Mouse (Mus musculus): ENCODE data around the gene Trhr2. TPM values are rescaled to one million over a fixed set of nuclear protein-coding genes. Genes with fewer than 3 reads are reported as not detected.

The Trhr2 gene
- polyA plus RNA-seq, 1 experiment from 2014 or later, result 0.32 TPM

GRCm38 (mm10) chr8:122375320-122375719 is 14.8 kb upstream of the Trhr2 start:
- WGBS, result 89% methylated on average over 7 of the region's 7 CpGs
- Histone ChIP-seq H3K4me3 (no peak overlapping the region), H3K9ac (no peak overlapping the region), H3K4me1 (peaks cover 19% of the 10 kb centered on the region), H3K4me2 (replicated peaks) (peak overlapping the region; percentile 83; the same call in 1 of the 2 replicates), H3K27me3 (no peaks in the 10 kb centered on the region), H3K9me3 (no peaks in the 10 kb centered on the region), H3K27ac (no peak overlapping the region), H3K36me3 (peaks cover 11% of the 10 kb centered on the region; the same call in 1 of the 2 replicates)
- no peak for ATAC-seq (ENCODE audit: insufficient number of reproducible peaks, insufficient read depth, low FRiP score, low TSS enrichment)

DNA sequence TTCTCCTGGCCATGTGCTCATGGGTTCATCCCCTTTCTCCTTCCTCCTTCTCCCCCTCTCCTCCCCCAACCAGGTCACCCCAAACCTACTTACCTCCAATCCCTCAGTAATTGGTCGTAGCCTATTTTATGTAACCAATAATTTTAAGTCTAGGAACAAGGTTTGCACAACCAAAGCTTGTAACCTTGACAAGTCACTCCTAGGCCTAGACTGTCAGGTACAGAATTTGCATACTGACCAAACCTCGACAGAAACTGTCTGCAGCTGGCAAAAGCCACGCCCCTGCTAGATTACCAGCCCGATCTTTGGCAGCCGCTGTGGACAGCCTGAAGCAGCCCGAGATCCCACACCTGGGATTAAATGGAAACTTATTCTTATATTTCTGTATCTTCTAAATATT is 11.2 kb upstream of the Trhr2 start:
- H3K27ac ChIP-seq, result no peak overlapping the region
- 77% methylated on average over 6 of the region's 6 CpGs for WGBS

DNA sequence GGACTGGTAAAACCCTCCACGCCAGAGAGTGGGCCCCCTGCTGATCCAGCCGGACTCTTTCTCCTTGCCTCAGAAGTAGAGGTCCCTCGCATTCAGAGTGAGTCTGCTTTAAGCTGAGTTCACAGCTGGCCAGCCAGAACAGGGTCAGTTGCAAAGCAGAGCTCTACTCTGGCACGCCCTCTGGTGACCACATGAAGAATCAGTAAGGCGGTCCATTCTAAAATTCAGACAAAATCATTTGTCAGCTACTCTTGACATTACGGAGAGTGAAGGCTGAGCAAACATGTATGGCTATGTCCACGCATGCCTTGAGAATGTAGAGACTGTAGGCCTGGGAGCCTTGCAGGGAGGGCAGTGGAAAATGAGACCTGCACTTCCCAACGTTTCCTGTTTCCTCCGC is 9.1 kb upstream of the Trhr2 start:
- no peaks in the 10 kb centered on the region for H3K27me3 ChIP-seq
- no peak overlapping the region for H3K4me3 ChIP-seq
- H3K36me3 ChIP-seq, result no peaks in the 10 kb centered on the region
- no peaks in the 10 kb centered on the region for H3K9me3 ChIP-seq
- no peak overlapping the region for H3K9ac ChIP-seq
- 10% methylated on average over 9 of the region's 9 CpGs for WGBS
- H3K4me1 ChIP-seq, result no peaks in the 10 kb centered on the region
- 0 out of 2 replicates have a peak, but pooled peaks have one; percentile 66 for ATAC-seq (ENCODE audit: insufficient number of reproducible peaks, insufficient read depth, low FRiP score, low TSS enrichment)
- H3K27ac ChIP-seq, result no peak overlapping the region
- no peak overlapping the region for H3K4me2 ChIP-seq (replicated peaks)

More for the DNA sequence above, 11.2 kb upstream of the Trhr2 start:
- peaks cover 5% of the 10 kb centered on the region; the same call in 1 of the 2 replicates for H3K4me1 ChIP-seq
- no peak overlapping the region for H3K4me3 ChIP-seq
- no peaks in the 10 kb centered on the region for H3K27me3 ChIP-seq
- no peaks in the 10 kb centered on the region for H3K36me3 ChIP-seq
- H3K9me3 ChIP-seq, result no peaks in the 10 kb centered on the region
- no peak overlapping the region for H3K9ac ChIP-seq
- H3K4me2 ChIP-seq (replicated peaks), result no peak overlapping the region
- no peak for ATAC-seq (ENCODE audit: insufficient number of reproducible peaks, insufficient read depth, low FRiP score, low TSS enrichment)

DNA sequence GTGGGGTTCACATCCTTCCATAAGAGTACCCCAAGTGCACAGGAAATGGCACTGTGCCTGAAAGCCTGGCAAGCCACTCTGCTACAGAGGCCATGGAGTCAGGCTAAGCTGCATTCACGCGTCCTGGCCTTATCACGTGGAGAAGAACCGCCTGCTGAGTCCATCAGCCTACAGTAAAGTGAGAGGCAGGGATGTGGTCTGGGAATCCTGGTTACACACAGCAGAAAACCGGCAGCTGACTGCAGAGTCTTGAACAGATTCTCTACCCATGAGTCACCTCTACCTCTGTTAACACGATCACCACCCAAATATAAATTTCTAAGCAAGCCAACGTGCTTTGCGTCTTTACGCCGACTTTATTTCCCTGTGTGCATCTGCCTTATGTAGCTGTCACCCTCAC is 7.9 kb upstream of the Trhr2 start:
- H3K4me1 ChIP-seq, result no peaks in the 10 kb centered on the region
- 70% methylated on average over 10 of the region's 10 CpGs for WGBS
- H3K4me2 ChIP-seq (replicated peaks), result no peak overlapping the region
- no peak overlapping the region for H3K27ac ChIP-seq
- no peak overlapping the region for H3K9ac ChIP-seq
- H3K27me3 ChIP-seq, result no peaks in the 10 kb centered on the region
- no peaks in the 10 kb centered on the region for H3K9me3 ChIP-seq
- H3K4me3 ChIP-seq, result no peak overlapping the region
- H3K36me3 ChIP-seq, result no peaks in the 10 kb centered on the region
- ATAC-seq (ENCODE audit: insufficient number of reproducible peaks, insufficient read depth, low FRiP score, low TSS enrichment), result no peak

- 29% methylated on average over 8 of the region's 8 CpGs for WGBS
Observed at GRCm38 (mm10) chr8:122362967-122363366, 2.4 kb upstream of the Trhr2 start.

GRCm38 (mm10) chr8:122362271-122362670 is 1.7 kb upstream of the Trhr2 start:
- Histone ChIP-seq H3K36me3 (no peaks in the 10 kb centered on the region), H3K4me1 (peaks cover 11% of the 10 kb centered on the region; the same call in 1 of the 2 replicates), H3K27ac (0 out of 2 replicates have a peak overlapping the region, but pooled peaks have one; percentile 25), H3K27me3 (peaks cover 7% of the 10 kb centered on the region), H3K9ac (peak overlapping the region; percentile 2; the same call in 1 of the 2 replicates), H3K4me3 (0 out of 2 replicates have a peak overlapping the region, but pooled peaks have one; percentile 0), H3K4me2 (replicated peaks) (no peak overlapping the region), H3K9me3 (no peaks in the 10 kb centered on the region)
- 0 out of 2 replicates have a peak, but pooled peaks have one; percentile 29 for ATAC-seq (ENCODE audit: insufficient number of reproducible peaks, insufficient read depth, low FRiP score, low TSS enrichment)
- 32% methylated on average over 5 of the region's 5 CpGs for WGBS

More at GRCm38 (mm10) chr8:122362967-122363366, 2.4 kb upstream of the Trhr2 start:
- Histone ChIP-seq H3K36me3 (no peaks in the 10 kb centered on the region), H3K4me2 (replicated peaks) (no peak overlapping the region), H3K9me3 (no peaks in the 10 kb centered on the region), H3K9ac (no peak overlapping the region), H3K27ac (no peak overlapping the region), H3K4me3 (no peak overlapping the region), H3K4me1 (peaks cover 11% of the 10 kb centered on the region; the same call in 1 of the 2 replicates), H3K27me3 (peaks cover 5% of the 10 kb centered on the region)
- ATAC-seq (ENCODE audit: insufficient number of reproducible peaks, insufficient read depth, low FRiP score, low TSS enrichment), result 0 out of 2 replicates have a peak, but pooled peaks have one; percentile 17

DNA sequence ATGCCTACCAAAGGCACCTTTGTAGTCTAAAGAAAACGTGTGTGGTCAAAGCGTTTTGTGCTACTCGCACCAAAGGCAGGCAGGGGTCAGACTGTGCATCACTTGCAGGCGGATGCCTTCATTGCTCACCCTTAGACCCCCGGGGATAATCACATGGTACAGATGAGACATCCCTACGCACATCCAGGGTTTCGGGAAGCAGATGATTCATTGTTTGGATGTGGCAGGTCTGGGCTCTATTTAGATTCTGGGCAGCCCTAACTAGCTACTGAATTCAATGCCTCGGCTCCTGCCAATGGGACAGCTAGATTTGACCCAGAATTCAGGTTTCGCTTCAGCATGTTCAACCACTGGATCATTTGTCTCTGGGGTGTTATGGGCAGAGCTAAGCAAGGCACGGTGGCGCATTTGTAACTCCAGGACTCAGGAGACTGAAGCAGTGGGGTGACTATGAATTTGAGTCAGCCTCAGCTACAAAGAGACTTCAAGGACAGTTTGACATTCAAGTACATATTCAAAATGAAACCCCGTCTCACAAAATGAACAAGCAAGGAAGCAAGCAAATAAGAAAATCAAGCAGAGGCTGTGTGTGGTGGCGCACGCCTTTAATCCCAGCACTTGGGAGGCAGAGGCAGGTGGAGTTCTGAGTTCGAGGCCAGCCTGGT is 1.3 kb downstream of the Trhr2 start:
- H3K4me1 ChIP-seq, result peaks cover 11% of the 10 kb centered on the region; the same call in 1 of the 2 replicates
- H3K27ac ChIP-seq, result no peak overlapping the region
- H3K27me3 ChIP-seq, result peaks cover 12% of the 10 kb centered on the region
- H3K9ac ChIP-seq, result no peak overlapping the region
- H3K4me2 ChIP-seq (replicated peaks), result no peak overlapping the region
- no peak for ATAC-seq (ENCODE audit: insufficient number of reproducible peaks, insufficient read depth, low FRiP score, low TSS enrichment)
- 80% methylated on average over 15 of the region's 15 CpGs for WGBS
- no peaks in the 10 kb centered on the region for H3K9me3 ChIP-seq
- H3K36me3 ChIP-seq, result no peaks in the 10 kb centered on the region
- no peak overlapping the region for H3K4me3 ChIP-seq

- H3K4me3 ChIP-seq, result no peak overlapping the region
- ATAC-seq (ENCODE audit: insufficient number of reproducible peaks, insufficient read depth, low FRiP score, low TSS enrichment), result no peak
- H3K36me3 ChIP-seq, result no peaks in the 10 kb centered on the region
- no peak overlapping the region for H3K9ac ChIP-seq
- no peak overlapping the region for H3K27ac ChIP-seq
- H3K4me2 ChIP-seq (replicated peaks), result no peak overlapping the region
- peaks cover 8% of the 10 kb centered on the region; the same call in 1 of the 2 replicates for H3K4me1 ChIP-seq
- no peaks in the 10 kb centered on the region for H3K9me3 ChIP-seq
- WGBS, result 81% methylated on average over 5 of the region's 5 CpGs
- peaks cover 12% of the 10 kb centered on the region for H3K27me3 ChIP-seq
Observed at GRCm38 (mm10) chr8:122357641-122358040, 2.9 kb downstream of the Trhr2 start.

DNA sequence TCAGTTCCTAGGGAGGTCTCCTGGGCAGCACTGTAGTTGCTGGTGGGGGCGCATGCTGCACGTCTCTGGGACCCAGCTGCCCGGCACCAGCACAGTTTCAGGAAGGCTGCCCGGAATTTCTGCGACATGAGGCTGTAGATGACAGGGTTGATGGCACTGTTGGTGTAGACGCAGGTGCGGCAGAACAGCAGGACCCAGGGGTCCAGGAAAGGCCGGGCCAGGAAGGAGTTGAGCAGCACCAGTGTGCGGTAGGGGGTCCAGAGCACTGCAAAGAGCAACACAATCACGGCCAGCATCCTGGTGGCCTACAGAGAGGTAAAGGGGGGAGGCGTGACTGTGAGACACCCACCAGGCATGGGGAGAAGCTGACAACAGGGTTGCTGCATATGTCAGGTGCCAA is 3.3 kb downstream of the Trhr2 start:
- Histone ChIP-seq H3K9me3 (no peaks in the 10 kb centered on the region), H3K4me1 (peaks cover 3% of the 10 kb centered on the region; the same call in 1 of the 2 replicates), H3K27me3 (peaks cover 10% of the 10 kb centered on the region), H3K27ac (no peak overlapping the region), H3K4me2 (replicated peaks) (no peak overlapping the region), H3K36me3 (no peaks in the 10 kb centered on the region), H3K9ac (no peak overlapping the region), H3K4me3 (no peak overlapping the region)
- ATAC-seq (ENCODE audit: insufficient number of reproducible peaks, insufficient read depth, low FRiP score, low TSS enrichment), result no peak
- WGBS, result 62% methylated on average over 11 of the region's 11 CpGs

DNA sequence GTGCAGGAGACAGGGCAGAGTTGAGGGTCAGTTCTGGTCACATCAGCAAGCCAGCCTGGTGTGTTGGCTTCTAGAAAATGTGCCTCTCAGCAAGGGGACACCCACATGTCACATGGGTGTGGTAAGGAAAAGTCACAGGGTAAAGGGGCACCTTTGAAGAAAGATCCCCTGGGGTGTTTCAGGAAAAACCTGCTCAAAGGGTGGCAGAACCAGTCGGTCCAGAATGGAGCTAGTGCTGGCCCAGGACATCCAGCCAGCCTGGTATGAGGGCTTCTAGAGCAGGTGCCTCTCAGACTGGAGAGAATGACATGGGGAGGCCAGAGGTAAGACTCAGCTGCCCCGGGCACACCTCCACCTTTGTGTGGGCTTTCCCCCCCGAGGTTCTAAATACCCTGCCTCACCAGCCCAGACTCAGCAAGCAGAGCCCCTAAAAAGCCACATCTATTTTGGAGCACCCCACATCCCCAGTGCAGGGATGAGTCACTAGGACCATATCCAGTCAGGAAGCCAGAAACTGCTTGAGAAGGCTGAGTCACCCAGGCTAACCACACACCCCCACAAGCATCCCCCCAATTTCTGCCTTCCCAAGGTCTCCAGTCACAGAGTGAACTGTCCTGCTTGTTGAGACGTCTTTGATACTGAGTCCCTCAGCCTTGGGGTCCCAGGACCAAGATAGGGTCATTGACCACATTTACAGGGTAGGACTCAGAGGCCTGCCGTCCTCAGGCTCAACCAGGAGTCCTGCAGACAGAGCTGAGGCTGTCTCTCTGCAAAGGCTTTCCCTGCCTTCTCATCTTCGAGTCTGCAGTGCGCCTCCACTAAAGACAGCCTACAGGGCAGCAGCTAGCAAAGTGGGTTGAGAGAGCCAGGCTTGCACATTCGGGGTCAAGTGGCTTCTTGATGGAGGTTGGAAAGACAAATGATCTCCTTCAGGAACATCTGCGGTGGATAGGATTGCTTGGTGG is 4.6 kb downstream of the Trhr2 start:
- ATAC-seq (ENCODE audit: insufficient number of reproducible peaks, insufficient read depth, low FRiP score, low TSS enrichment), result no peak
- no peak overlapping the region for H3K4me2 ChIP-seq (replicated peaks)
- no peak overlapping the region for H3K27ac ChIP-seq
- no peak overlapping the region for H3K4me3 ChIP-seq
- 0 out of 2 replicates have a peak, but pooled peaks cover 6% of the 10 kb centered on the region for H3K27me3 ChIP-seq
- no peaks in the 10 kb centered on the region for H3K36me3 ChIP-seq
- H3K4me1 ChIP-seq, result no peaks in the 10 kb centered on the region
- WGBS, result 63% methylated on average over 9 of the region's 9 CpGs
- no peak overlapping the region for H3K9ac ChIP-seq
- H3K9me3 ChIP-seq, result no peaks in the 10 kb centered on the region

DNA sequence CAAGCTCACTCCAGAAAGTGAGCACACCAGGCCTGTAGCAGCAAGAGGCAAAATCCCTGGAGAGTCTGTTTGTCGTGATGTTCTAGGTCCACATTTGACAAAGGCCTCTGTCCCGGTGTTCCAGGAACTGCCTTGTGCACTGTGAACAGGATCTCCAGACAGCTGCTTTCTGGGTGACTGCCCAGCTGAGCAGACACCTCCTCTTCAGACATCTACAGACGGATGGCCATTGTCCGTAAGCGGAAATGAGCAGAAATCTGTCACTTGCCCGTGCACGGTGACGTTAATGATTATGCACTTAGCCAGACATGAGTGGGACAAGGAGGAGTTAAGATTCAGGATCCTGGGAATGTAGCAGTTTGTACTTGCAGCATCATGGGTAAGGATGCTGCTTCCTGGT is 6.4 kb downstream of the Trhr2 start:
- Histone ChIP-seq H3K27ac (no peak overlapping the region), H3K9me3 (no peaks in the 10 kb centered on the region), H3K4me2 (replicated peaks) (no peak overlapping the region), H3K4me1 (peaks cover 5% of the 10 kb centered on the region; the same call in 1 of the 2 replicates), H3K4me3 (no peak overlapping the region), H3K27me3 (0 out of 2 replicates have a peak, but pooled peaks cover 9% of the 10 kb centered on the region), H3K36me3 (no peaks in the 10 kb centered on the region), H3K9ac (no peak overlapping the region)
- no peak for ATAC-seq (ENCODE audit: insufficient number of reproducible peaks, insufficient read depth, low FRiP score, low TSS enrichment)
- 88% methylated on average over 8 of the region's 8 CpGs for WGBS
